Comparison of ENCODE assay signal across 8 mouse cellular contexts in genomic region chr13:6471643-6472042, GRCm38 (mm10).
A peak's percentile ranks its signal among the peaks of the same experiment; 100 is the strongest.
DNase-seq lines count a peak whose midpoint lies in the region; ATAC-seq and TF ChIP-seq lines count a peak whose summit lies in the region.

No protein-coding gene starts in this region.

- intact Hi-C loops in heart, adult 2 months (cut with DNase I), result loop anchor here (2.0 to 5.0 kb wide), 4 partner anchors 609 to 1809 kb away; partner anchors contain the start of gene Klf6

- no peak for ATAC-seq in heart, embryonic 12.5 days (ENCODE audit: insufficient number of reproducible peaks, low FRiP score)
- ATAC-seq in forebrain, embryonic 16.5 days, result peak; percentile 61
- peak; percentile 61 for ATAC-seq in hindbrain, embryonic 15.5 days (ENCODE audit: low FRiP score, low read depth)

- H3K4me2 ChIP-seq in heart, embryonic 12.5 days, result no peak overlapping the region
- H3K4me2 ChIP-seq in forebrain, embryonic 16.5 days (ENCODE audit: low read length), result no peak overlapping the region
- no peak overlapping the region for H3K4me2 ChIP-seq in hindbrain, embryonic 15.5 days

- no peaks in the 10 kb centered on the region for H3K9me3 ChIP-seq in heart, embryonic 12.5 days (replicated peaks)
- H3K9me3 ChIP-seq in forebrain, embryonic 16.5 days (ENCODE audit: control insufficient read depth, low read length), result no peaks in the 10 kb centered on the region
- H3K9me3 ChIP-seq in hindbrain, embryonic 15.5 days, result no peaks in the 10 kb centered on the region

- no peaks in the 10 kb centered on the region for H3K36me3 ChIP-seq in heart, adult 2 months (ENCODE audit: control insufficient read depth, insufficient read depth, low read length)
- no peaks in the 10 kb centered on the region for H3K36me3 ChIP-seq in heart, embryonic 12.5 days
- H3K36me3 ChIP-seq in forebrain, embryonic 16.5 days (ENCODE audit: control insufficient read depth, insufficient read depth), result no peaks in the 10 kb centered on the region
- no peaks in the 10 kb centered on the region for H3K36me3 ChIP-seq in hindbrain, embryonic 15.5 days

- H3K27me3 ChIP-seq in heart, adult 2 months (ENCODE audit: control insufficient read depth, insufficient read depth, low read length), result no peaks in the 10 kb centered on the region
- H3K27me3 ChIP-seq in heart, embryonic 12.5 days (replicated peaks), result no peaks in the 10 kb centered on the region
- H3K27me3 ChIP-seq in forebrain, embryonic 16.5 days (replicated peaks; ENCODE audit: control insufficient read depth, insufficient read depth, low read length), result no peaks in the 10 kb centered on the region
- H3K27me3 ChIP-seq in hindbrain, embryonic 15.5 days, result no peaks in the 10 kb centered on the region

- DNase-seq in heart, adult 2 months, result peak; percentile 53 to 58
- peak; percentile 24 for DNase-seq in cerebellum, adult 11 months
- DNase-seq in layer of hippocampus, adult 9-11 months, result peak; percentile 69
- peak; percentile 86 for DNase-seq in lung, postnatal 36 days
- peak; percentile 83 for DNase-seq in right cerebral cortex, adult 18-20 months

- H3K4me1 ChIP-seq in heart, adult 2 months (ENCODE audit: control insufficient read depth, insufficient read depth, low read length), result peaks cover 4% of the 10 kb centered on the region
- peaks cover 19% of the 10 kb centered on the region for H3K4me1 ChIP-seq in heart, embryonic 12.5 days (replicated peaks)
- H3K4me1 ChIP-seq in forebrain, embryonic 16.5 days (replicated peaks; ENCODE audit: control insufficient read depth, insufficient read depth, low read length), result peaks cover 29% of the 10 kb centered on the region
- peaks cover 35% of the 10 kb centered on the region for H3K4me1 ChIP-seq in hindbrain, embryonic 15.5 days (replicated peaks)

- no peak for TF ChIP-seq POLR2A in heart, adult 2 months (IDR thresholded peaks at IDR 0.05; ENCODE audit: insufficient read depth, low read depth, low read length)

- H3K4me3 ChIP-seq in heart, adult 2 months, result no peak overlapping the region
- H3K4me3 ChIP-seq in heart, embryonic 12.5 days, result no peak overlapping the region
- H3K4me3 ChIP-seq in forebrain, embryonic 16.5 days (replicated peaks; ENCODE audit: low read length), result no peak overlapping the region
- no peak overlapping the region for H3K4me3 ChIP-seq in hindbrain, embryonic 15.5 days

- H3K79me2 ChIP-seq in heart, adult 2 months (replicated peaks; ENCODE audit: control insufficient read depth, insufficient read depth, low read length), result no peaks in the 10 kb centered on the region

- peak; percentile 90 for TF ChIP-seq EP300 in heart, adult 2 months (IDR thresholded peaks at IDR 0.05; ENCODE audit: insufficient read depth, low read depth, low read length)

- H3K9ac ChIP-seq in heart, adult 2 months (ENCODE audit: low read depth, low read length), result no peak overlapping the region
- no peak overlapping the region for H3K9ac ChIP-seq in heart, embryonic 12.5 days
- H3K9ac ChIP-seq in forebrain, embryonic 16.5 days (replicated peaks; ENCODE audit: low read depth, low read length), result no peak overlapping the region
- no peak overlapping the region for H3K9ac ChIP-seq in hindbrain, embryonic 15.5 days

- peak; percentile 100; the same call in 1 of the 2 replicates for TF ChIP-seq CTCF in heart, adult 2 months (IDR thresholded peaks at IDR 0.05)

- WGBS in heart, adult 2 months, result 3% methylated on average over 7 of the region's 7 CpGs
- 12% methylated on average over 7 of the region's 7 CpGs for WGBS in heart, embryonic 12.5 days
- WGBS in forebrain, embryonic 16.5 days, result 5% methylated on average over 7 of the region's 7 CpGs
- 6% methylated on average over 7 of the region's 7 CpGs for WGBS in hindbrain, embryonic 15.5 days

- H3K27ac ChIP-seq in heart, adult 2 months, result no peak overlapping the region
- no peak overlapping the region for H3K27ac ChIP-seq in heart, embryonic 12.5 days (ENCODE audit: poor library complexity, severe bottlenecking)
- no peak overlapping the region for H3K27ac ChIP-seq in forebrain, embryonic 16.5 days (ENCODE audit: low read length)
- H3K27ac ChIP-seq in hindbrain, embryonic 15.5 days (replicated peaks), result no peak overlapping the region

Comparison
In these comparisons a context has a peak if more than half of its experiments do, and no peak if none do; other contexts are left out.
1. DNase-seq: peak in every context shown above with its lines; median percentile 86 in lung, postnatal 36 days; 83 in right cerebral cortex, adult 18-20 months; 69 in layer of hippocampus, adult 9-11 months; 56 in heart, adult 2 months; 24 in cerebellum, adult 11 months.